Mouse (Mus musculus): ENCODE data around the gene Deaf1. TPM values are rescaled to one million over a fixed set of nuclear protein-coding genes. Genes with fewer than 3 reads are reported as not detected.

Gene Deaf1
- polyA plus RNA-seq, 1 experiment from 2014 or later = 11.9 TPM

DNA sequence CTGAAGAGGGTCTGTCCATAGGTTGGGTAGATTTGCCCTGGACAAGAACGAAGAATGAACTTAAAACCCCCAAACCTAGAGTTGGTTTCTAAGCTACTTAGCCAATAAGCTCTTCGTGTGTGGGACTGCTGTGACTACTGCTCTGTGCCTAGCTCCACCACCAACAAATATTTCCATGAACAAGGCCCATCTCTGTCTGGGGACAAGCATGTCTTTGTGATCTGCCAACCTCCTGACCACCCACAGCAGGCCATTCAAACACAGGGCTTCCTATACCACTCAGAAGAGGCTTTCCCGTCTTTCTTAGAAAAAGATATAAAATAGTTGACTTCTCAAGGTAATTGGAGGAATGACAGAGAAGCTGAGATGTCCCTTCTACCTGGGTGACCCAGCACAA, 37.6 kb upstream of the Deaf1 start:
- Histone ChIP-seq H3K27me3 (ENCODE audit: insufficient read depth, low read length) (no peaks in the 10 kb centered on the region), H3K4me2 (ENCODE audit: low read depth, low read length) (peak overlapping the region; percentile 43), H3K36me3 (replicated peaks; ENCODE audit: insufficient read depth, low read length) (no peaks in the 10 kb centered on the region), H3K4me1 (ENCODE audit: insufficient read depth) (peaks cover 29% of the 10 kb centered on the region), H3K27ac (ENCODE audit: low read depth) (peak overlapping the region; percentile 77), H3K4me3 (ENCODE audit: low read depth, low read length) (no peak overlapping the region), H3K9ac (replicated peaks) (0 out of 2 replicates have a peak overlapping the region, but pooled peaks have one; percentile 11), H3K9me3 (ENCODE audit: low read length) (no peaks in the 10 kb centered on the region)
- 57% methylated on average over 3 of the region's 3 CpGs for WGBS (ENCODE audit: insufficient replicate concordance)
- DNase-seq (no peak), ATAC-seq (no peak)
- TF ChIP-seq EP300 (IDR thresholded peaks at IDR 0.05; ENCODE audit: low read depth) (no peak), CTCF (IDR thresholded peaks at IDR 0.05; ENCODE audit: low read depth) (no peak)

DNA sequence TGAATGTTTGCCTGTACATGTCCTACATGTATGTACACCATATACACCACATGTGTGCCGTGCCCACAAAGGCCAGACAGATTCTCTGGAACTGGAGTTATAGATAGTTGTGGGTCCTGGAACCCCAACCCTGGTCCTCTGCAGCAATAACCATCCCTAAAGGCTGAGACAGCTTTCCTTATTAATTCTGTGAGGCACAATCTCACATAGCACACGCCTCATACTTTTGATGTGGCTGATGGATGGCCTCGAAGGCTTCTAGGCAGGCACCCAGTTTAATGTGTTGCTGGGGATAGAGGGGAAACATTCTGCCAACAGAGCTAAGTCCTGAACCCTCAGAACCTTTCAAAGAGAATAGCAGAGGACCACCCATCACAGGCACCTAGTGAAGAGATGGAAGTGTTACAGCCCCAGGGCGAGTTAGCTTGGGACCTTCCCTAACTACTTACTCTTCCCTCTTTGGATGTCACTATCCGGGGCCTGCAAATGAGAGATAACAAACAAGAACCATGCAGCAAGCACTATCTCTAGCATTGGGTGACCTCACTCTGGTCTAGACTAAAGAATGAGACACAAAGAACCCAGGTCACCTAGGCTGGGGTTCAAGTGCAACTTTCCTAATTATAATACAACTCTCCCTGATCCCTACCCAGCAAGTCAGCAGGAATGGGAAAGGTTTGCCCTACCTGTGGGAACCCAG, 37.0 kb upstream of the Deaf1 start:
- 60% methylated on average over 5 of the region's 5 CpGs for WGBS (ENCODE audit: insufficient replicate concordance)
- TF ChIP-seq EP300 (IDR thresholded peaks at IDR 0.05; ENCODE audit: low read depth) = peak; percentile 94
- TF ChIP-seq CTCF (IDR thresholded peaks at IDR 0.05; ENCODE audit: low read depth) = no peak
- DNase-seq (no peak), ATAC-seq (peak; percentile 85)
- Histone ChIP-seq H3K4me2 (ENCODE audit: low read depth, low read length) (peak overlapping the region; percentile 43), H3K9me3 (ENCODE audit: low read length) (no peaks in the 10 kb centered on the region), H3K4me3 (ENCODE audit: low read depth, low read length) (no peak overlapping the region), H3K27me3 (ENCODE audit: insufficient read depth, low read length) (no peaks in the 10 kb centered on the region), H3K4me1 (ENCODE audit: insufficient read depth) (peaks cover 25% of the 10 kb centered on the region), H3K27ac (ENCODE audit: low read depth) (peak overlapping the region; percentile 77), H3K36me3 (replicated peaks; ENCODE audit: insufficient read depth, low read length) (no peaks in the 10 kb centered on the region), H3K9ac (replicated peaks) (0 out of 2 replicates have a peak overlapping the region, but pooled peaks have one; percentile 11)

DNA sequence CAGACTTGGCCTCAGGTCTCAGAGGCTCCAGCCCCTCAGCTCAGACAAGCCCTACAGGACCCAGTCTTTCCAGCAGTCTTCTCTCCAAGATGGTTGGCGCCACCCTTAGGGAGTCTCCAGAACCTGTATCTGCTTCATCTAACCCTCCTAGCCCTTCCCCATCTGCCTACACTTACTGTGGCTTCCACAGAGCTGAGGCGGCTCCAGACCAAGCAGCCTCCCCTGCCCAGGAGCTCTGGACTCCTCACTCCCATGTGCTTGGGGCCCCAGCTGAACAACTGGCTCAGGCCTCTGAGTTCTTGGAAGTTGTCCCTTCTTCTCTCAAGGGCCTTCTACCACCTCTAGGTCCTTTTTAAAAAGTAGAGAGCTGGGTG, 36.2 kb upstream of the Deaf1 start:
- 0 out of 2 replicates have a peak overlapping the region, but pooled peaks have one; percentile 9 for H3K9ac ChIP-seq (replicated peaks)
- DNase-seq = no peak

DNA sequence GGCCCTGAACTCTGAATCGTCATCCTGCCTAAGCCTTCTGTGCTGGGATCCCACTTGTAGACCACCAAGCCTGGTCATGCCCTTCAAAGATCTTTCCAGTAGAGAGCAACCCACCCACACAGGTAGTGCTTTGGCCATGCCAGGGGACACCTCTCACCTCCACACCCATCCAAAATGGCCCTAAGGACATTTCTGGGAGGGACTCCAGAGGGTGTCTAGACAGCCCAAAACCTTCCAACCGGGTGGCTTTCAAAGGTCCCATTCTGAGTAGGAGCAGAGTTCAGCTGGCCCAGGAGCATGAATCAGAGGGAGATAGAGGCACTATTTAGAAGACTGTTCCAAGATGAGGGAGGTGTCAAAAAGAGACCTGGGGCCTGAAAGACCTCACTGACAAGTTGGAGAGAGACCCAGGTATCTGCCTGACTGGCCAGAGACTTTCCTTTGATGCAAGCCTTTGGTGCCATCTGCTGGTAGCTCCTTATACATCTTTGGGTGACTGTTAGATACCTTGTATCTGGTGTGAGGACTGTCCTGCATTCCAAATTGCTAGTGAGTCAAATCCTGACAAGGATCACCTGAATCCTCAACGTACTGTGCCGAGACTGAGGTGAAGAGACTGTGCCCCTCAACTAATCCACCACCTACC, 35.7 kb upstream of the Deaf1 start:
- H3K4me2 ChIP-seq (ENCODE audit: low read depth, low read length) = no peak overlapping the region
- no peak overlapping the region for H3K4me3 ChIP-seq (ENCODE audit: low read depth, low read length)
- no peak overlapping the region for H3K9ac ChIP-seq (replicated peaks)
- H3K27me3 ChIP-seq (ENCODE audit: insufficient read depth, low read length) = no peaks in the 10 kb centered on the region
- no peaks in the 10 kb centered on the region for H3K9me3 ChIP-seq (ENCODE audit: low read length)
- 49% methylated on average over 4 of the region's 4 CpGs for WGBS (ENCODE audit: insufficient replicate concordance)
- H3K27ac ChIP-seq (ENCODE audit: low read depth) = peak overlapping the region; percentile 77
- H3K4me1 ChIP-seq (ENCODE audit: insufficient read depth) = peaks cover 25% of the 10 kb centered on the region
- peaks cover 2% of the 10 kb centered on the region; the same call in 1 of the 2 replicates for H3K36me3 ChIP-seq (replicated peaks; ENCODE audit: insufficient read depth, low read length)
- TF ChIP-seq EP300 (IDR thresholded peaks at IDR 0.05; ENCODE audit: low read depth) = no peak
- peak; percentile 96 for TF ChIP-seq CTCF (IDR thresholded peaks at IDR 0.05; ENCODE audit: low read depth)
- ATAC-seq (peak; percentile 71), DNase-seq (peak; percentile 83)

More for the DNA sequence above, 36.2 kb upstream of the Deaf1 start:
- 58% methylated on average over 2 of the region's 2 CpGs for WGBS (ENCODE audit: insufficient replicate concordance)
- no peak overlapping the region for H3K4me3 ChIP-seq (ENCODE audit: low read depth, low read length)
- H3K4me2 ChIP-seq (ENCODE audit: low read depth, low read length) = no peak overlapping the region
- no peaks in the 10 kb centered on the region for H3K27me3 ChIP-seq (ENCODE audit: insufficient read depth, low read length)
- H3K4me1 ChIP-seq (ENCODE audit: insufficient read depth) = peaks cover 25% of the 10 kb centered on the region
- 0 out of 2 replicates have a peak, but pooled peaks cover 2% of the 10 kb centered on the region for H3K36me3 ChIP-seq (replicated peaks; ENCODE audit: insufficient read depth, low read length)
- peak overlapping the region; percentile 77 for H3K27ac ChIP-seq (ENCODE audit: low read depth)
- no peak for TF ChIP-seq CTCF (IDR thresholded peaks at IDR 0.05; ENCODE audit: low read depth)
- TF ChIP-seq EP300 (IDR thresholded peaks at IDR 0.05; ENCODE audit: low read depth) = no peak
- peak; percentile 33 for ATAC-seq
- no peaks in the 10 kb centered on the region for H3K9me3 ChIP-seq (ENCODE audit: low read length)

DNA sequence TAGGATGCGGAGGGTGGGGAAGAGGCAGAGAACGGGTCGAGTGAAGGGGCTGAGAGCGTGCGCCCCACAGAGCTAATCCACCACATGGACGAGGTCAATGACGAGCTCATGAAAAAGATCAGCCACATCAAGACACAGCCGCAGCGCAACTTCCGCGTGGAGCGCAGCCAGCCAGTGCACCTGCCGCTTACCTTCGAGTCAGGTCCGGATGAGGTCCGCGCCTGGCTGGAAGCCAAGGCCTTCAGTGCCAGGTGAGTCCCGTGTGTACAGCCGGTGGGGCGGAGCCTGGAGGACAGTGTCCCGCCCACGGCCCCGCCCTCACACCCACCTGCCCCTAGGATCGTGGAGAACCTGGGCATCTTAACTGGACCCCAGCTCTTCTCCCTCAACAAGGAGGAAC, 34.0 kb upstream of the Deaf1 start:
- 27% methylated on average over 24 of the region's 24 CpGs for WGBS (ENCODE audit: insufficient replicate concordance)
- Histone ChIP-seq H3K9ac (replicated peaks) (no peak overlapping the region), H3K4me1 (ENCODE audit: insufficient read depth) (peaks cover 25% of the 10 kb centered on the region), H3K9me3 (ENCODE audit: low read length) (no peaks in the 10 kb centered on the region), H3K36me3 (replicated peaks; ENCODE audit: insufficient read depth, low read length) (peaks cover 6% of the 10 kb centered on the region; the same call in 1 of the 2 replicates), H3K4me3 (ENCODE audit: low read depth, low read length) (no peak overlapping the region), H3K27ac (ENCODE audit: low read depth) (no peak overlapping the region), H3K27me3 (ENCODE audit: insufficient read depth, low read length) (no peaks in the 10 kb centered on the region), H3K4me2 (ENCODE audit: low read depth, low read length) (no peak overlapping the region)
- no peak for TF ChIP-seq EP300 (IDR thresholded peaks at IDR 0.05; ENCODE audit: low read depth)
- TF ChIP-seq CTCF (IDR thresholded peaks at IDR 0.05; ENCODE audit: low read depth) = no peak
- no peak for ATAC-seq
- peak; percentile 62 for DNase-seq

DNA sequence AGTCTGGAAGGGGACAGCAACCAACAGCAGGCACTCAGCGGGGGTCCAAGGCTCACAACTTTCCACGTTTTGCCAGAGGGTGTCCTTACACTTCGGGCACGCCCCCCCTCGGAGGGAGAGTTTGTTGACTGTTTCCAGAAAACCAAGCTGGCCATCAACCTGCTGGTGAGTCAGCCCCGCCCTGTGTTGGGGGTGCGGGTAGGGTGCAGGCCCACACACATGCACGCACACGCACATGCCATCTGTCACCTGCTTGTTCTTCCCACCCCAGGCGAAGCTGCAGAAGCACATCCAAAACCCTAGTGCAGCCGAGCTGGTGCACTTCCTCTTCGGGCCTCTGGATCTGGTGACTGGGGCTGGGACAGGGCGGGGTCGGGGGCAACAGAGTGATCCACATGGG, 29.5 kb upstream of the Deaf1 start:
- ATAC-seq = no peak
- H3K9ac ChIP-seq (replicated peaks) = no peak overlapping the region
- 53% methylated on average over 14 of the region's 14 CpGs for WGBS (ENCODE audit: insufficient replicate concordance)
- peaks cover 8% of the 10 kb centered on the region for H3K4me1 ChIP-seq (ENCODE audit: insufficient read depth)
- H3K27ac ChIP-seq (ENCODE audit: low read depth) = no peak overlapping the region
- no peaks in the 10 kb centered on the region for H3K27me3 ChIP-seq (ENCODE audit: insufficient read depth, low read length)
- H3K36me3 ChIP-seq (replicated peaks; ENCODE audit: insufficient read depth, low read length) = peaks cover 11% of the 10 kb centered on the region; the same call in 1 of the 2 replicates
- DNase-seq = no peak
- H3K4me3 ChIP-seq (ENCODE audit: low read depth, low read length) = no peak overlapping the region
- TF ChIP-seq CTCF (IDR thresholded peaks at IDR 0.05; ENCODE audit: low read depth) (no peak), EP300 (IDR thresholded peaks at IDR 0.05; ENCODE audit: low read depth) (no peak)
- H3K9me3 ChIP-seq (ENCODE audit: low read length) = no peaks in the 10 kb centered on the region
- H3K4me2 ChIP-seq (ENCODE audit: low read depth, low read length) = no peak overlapping the region
